Mouse (Mus musculus): ENCODE measurements around the gene Dmc1. TPM values are rescaled to one million over a fixed set of nuclear protein-coding genes. Genes with fewer than 3 reads are reported as not detected.

Dmc1 gene
- total and polyA plus RNA-seq, 3 experiments, result not detected

GRCm38 (mm10) chr15:79562417-79562816, 42.5 kb downstream of the Dmc1 start:
- no peaks in the 10 kb centered on the region for H3K36me3 ChIP-seq (replicated peaks in 1 of 2; ENCODE audit: control insufficient read depth in 1 of 2, insufficient read depth in 1 of 2, low read length in 1 of 2)
- H3K4me3 ChIP-seq (replicated peaks in 1 of 3; ENCODE audit: low read depth in 2 of 3, low read length in 2 of 3, poor library complexity in 1 of 3), result no peak overlapping the region
- H3K79me2 ChIP-seq (replicated peaks; ENCODE audit: control insufficient read depth, extremely low read depth, insufficient read depth, poor library complexity, severe bottlenecking), result no peaks in the 10 kb centered on the region
- no peak for DNase-seq (ENCODE audit: extremely low read depth)
- in situ Hi-C loops (cut with MboI; ENCODE audit: low pct_ligation_motif_present, low pct_unique_long_range_greater_than_20kb, low sequenced_read_pairs) (no loop called here), dilution Hi-C loops (cut with MboI; ENCODE audit: extremely low pct_ligation_motif_present, extremely low pct_unique_long_range_greater_than_20kb, low sequenced_read_pairs) (no loop called here)
- no peak overlapping the region for H3K4me2 ChIP-seq (ENCODE audit: insufficient read depth, low read depth, poor library complexity, severe bottlenecking)
- no peaks in the 10 kb centered on the region; a peak in 1 of 4 replicates for H3K4me1 ChIP-seq (ENCODE audit: control insufficient read depth in 1 of 2, insufficient read depth in 2 of 2)
- no peak overlapping the region for H3K9ac ChIP-seq (ENCODE audit: insufficient read depth, low read depth)
- no peaks in the 10 kb centered on the region for H3K9me3 ChIP-seq (replicated peaks; ENCODE audit: low read length)
- H3K27ac ChIP-seq (ENCODE audit: insufficient read depth, low read depth), result no peak overlapping the region
- no peaks in the 10 kb centered on the region for H3K27me3 ChIP-seq (replicated peaks)
- no peak for TF ChIP-seq UBTF (IDR thresholded peaks at IDR 0.05; ENCODE audit: low read depth, low read length)
- no peak for TF ChIP-seq MXI1 (IDR thresholded peaks at IDR 0.05; ENCODE audit: low read depth, low read length)
- no peak for TF ChIP-seq MYC (IDR thresholded peaks at IDR 0.05; ENCODE audit: low read depth, low read length)
- TF ChIP-seq HCFC1 (IDR thresholded peaks at IDR 0.05; ENCODE audit: low read depth, low read length), result no peak
- TF ChIP-seq SIN3A (IDR thresholded peaks at IDR 0.05; ENCODE audit: low read length), result no peak
- TF ChIP-seq USF1 (IDR thresholded peaks at IDR 0.05; ENCODE audit: low read depth, low read length), result no peak
- no peak for TF ChIP-seq CHD1 (IDR thresholded peaks at IDR 0.05; ENCODE audit: low read depth, low read length)
- no peak for TF ChIP-seq BHLHE40 (IDR thresholded peaks at IDR 0.05; ENCODE audit: low read depth, low read length)
- no peak for TF ChIP-seq ZC3H11A (IDR thresholded peaks at IDR 0.05; ENCODE audit: low read depth, low read length)
- no peak for TF ChIP-seq PAX5 (IDR thresholded peaks at IDR 0.05; ENCODE audit: low read length)
- no peak for TF ChIP-seq NELFE (IDR thresholded peaks at IDR 0.05; ENCODE audit: low read depth, low read length)
- TF ChIP-seq ZMIZ1 (IDR thresholded peaks at IDR 0.05; ENCODE audit: low read depth, low read length), result no peak
- TF ChIP-seq JUN (IDR thresholded peaks at IDR 0.05; ENCODE audit: insufficient read depth, low read depth, low read length), result no peak
- TF ChIP-seq RCOR1 (conservative IDR thresholded peaks at IDR 0.05; ENCODE audit: low read depth, low read length), result no peak
- TF ChIP-seq USF2 (conservative IDR thresholded peaks at IDR 0.05; ENCODE audit: low read depth, low read length), result no peak
- no peak for TF ChIP-seq MAX (IDR thresholded peaks at IDR 0.05; ENCODE audit: low read length)
- no peak for TF ChIP-seq ETS1 (conservative IDR thresholded peaks at IDR 0.05; ENCODE audit: low read depth, low read length)
- no peak for TF ChIP-seq JUND (conservative IDR thresholded peaks at IDR 0.05; ENCODE audit: low read depth, low read length)
- TF ChIP-seq KAT2A (IDR thresholded peaks at IDR 0.05; ENCODE audit: insufficient replicate concordance, low read length), result no peak
- no peak for TF ChIP-seq SMC3 (IDR thresholded peaks at IDR 0.05; ENCODE audit: low read depth, low read length)

- H3K4me1 ChIP-seq (ENCODE audit: control insufficient read depth in 1 of 2, insufficient read depth in 2 of 2), result no peaks in the 10 kb centered on the region; a peak in 1 of 4 replicates
- H3K27me3 ChIP-seq (replicated peaks), result no peaks in the 10 kb centered on the region
- dilution Hi-C loops (cut with MboI; ENCODE audit: extremely low pct_ligation_motif_present, extremely low pct_unique_long_range_greater_than_20kb, low sequenced_read_pairs) (no loop called here), in situ Hi-C loops (cut with MboI; ENCODE audit: low pct_ligation_motif_present, low pct_unique_long_range_greater_than_20kb, low sequenced_read_pairs) (no loop called here)
- H3K4me3 ChIP-seq (replicated peaks in 1 of 3; ENCODE audit: low read depth in 2 of 3, low read length in 2 of 3, poor library complexity in 1 of 3), result no peak overlapping the region
- TF ChIP-seq GABPA (IDR thresholded peaks at IDR 0.05; ENCODE audit: insufficient replicate concordance, low read depth, low read length) (no peak), JUN (IDR thresholded peaks at IDR 0.05; ENCODE audit: insufficient read depth, low read depth, low read length) (no peak), MXI1 (IDR thresholded peaks at IDR 0.05; ENCODE audit: low read depth, low read length) (no peak), CTCF (conservative IDR thresholded peaks at IDR 0.05 in 1 of 2, IDR thresholded peaks at IDR 0.05 in 1 of 2; ENCODE audit: low read depth in 2 of 2, low read length in 2 of 2) (no peak), USF2 (conservative IDR thresholded peaks at IDR 0.05; ENCODE audit: low read depth, low read length) (no peak), TBP (conservative IDR thresholded peaks at IDR 0.05; ENCODE audit: low read depth, low read length) (no peak), MAFK (IDR thresholded peaks at IDR 0.05; ENCODE audit: insufficient replicate concordance, low read length) (no peak), SMC3 (IDR thresholded peaks at IDR 0.05; ENCODE audit: low read depth, low read length) (no peak), KAT2A (IDR thresholded peaks at IDR 0.05; ENCODE audit: insufficient replicate concordance, low read length) (no peak), HCFC1 (IDR thresholded peaks at IDR 0.05; ENCODE audit: low read depth, low read length) (no peak), JUND (conservative IDR thresholded peaks at IDR 0.05; ENCODE audit: low read depth, low read length) (no peak)
- no peak overlapping the region for H3K27ac ChIP-seq (ENCODE audit: insufficient read depth, low read depth)
- no peak for DNase-seq (ENCODE audit: extremely low read depth)
- no peaks in the 10 kb centered on the region for H3K36me3 ChIP-seq (replicated peaks in 1 of 2; ENCODE audit: control insufficient read depth in 1 of 2, insufficient read depth in 1 of 2, low read length in 1 of 2)
- no peaks in the 10 kb centered on the region for H3K9me3 ChIP-seq (replicated peaks; ENCODE audit: low read length)
- H3K79me2 ChIP-seq (replicated peaks; ENCODE audit: control insufficient read depth, extremely low read depth, insufficient read depth, poor library complexity, severe bottlenecking), result no peaks in the 10 kb centered on the region
- no peak overlapping the region for H3K9ac ChIP-seq (ENCODE audit: insufficient read depth, low read depth)
- H3K4me2 ChIP-seq (ENCODE audit: insufficient read depth, low read depth, poor library complexity, severe bottlenecking), result no peak overlapping the region
These were observed 45.3 kb downstream of the Dmc1 start for GRCm38 (mm10) chr15:79559649-79560048.
